Mouse (Mus musculus) neural tube, embryonic 10.5 days (tissue): ENCODE measurements around the gene Gm28044.
"Not testable (repeated sequence)": the region's sequence is repeated elsewhere in the genome, so short reads cannot be mapped to it uniquely, and the experiment has no call there.

Experiments
- DNase-seq: peaks from one replicate; pipeline ENCODE4 v3.0.0-alpha.2; 2017; ENCODE audit warnings: low spot score; ENCODE audit errors: extremely low spot score

Gm28044 gene

GRCm38 (mm10) chr13:67360131-67360744 is at the start of gene Gm28044, which contains the start of gene Zfp953:
TSS of gene Gm28044 (minus strand) at chr13:67360536.
TSS of gene Zfp953 (minus strand) at chr13:67360605.
- DNase-seq: peak; percentile 84

DNA sequence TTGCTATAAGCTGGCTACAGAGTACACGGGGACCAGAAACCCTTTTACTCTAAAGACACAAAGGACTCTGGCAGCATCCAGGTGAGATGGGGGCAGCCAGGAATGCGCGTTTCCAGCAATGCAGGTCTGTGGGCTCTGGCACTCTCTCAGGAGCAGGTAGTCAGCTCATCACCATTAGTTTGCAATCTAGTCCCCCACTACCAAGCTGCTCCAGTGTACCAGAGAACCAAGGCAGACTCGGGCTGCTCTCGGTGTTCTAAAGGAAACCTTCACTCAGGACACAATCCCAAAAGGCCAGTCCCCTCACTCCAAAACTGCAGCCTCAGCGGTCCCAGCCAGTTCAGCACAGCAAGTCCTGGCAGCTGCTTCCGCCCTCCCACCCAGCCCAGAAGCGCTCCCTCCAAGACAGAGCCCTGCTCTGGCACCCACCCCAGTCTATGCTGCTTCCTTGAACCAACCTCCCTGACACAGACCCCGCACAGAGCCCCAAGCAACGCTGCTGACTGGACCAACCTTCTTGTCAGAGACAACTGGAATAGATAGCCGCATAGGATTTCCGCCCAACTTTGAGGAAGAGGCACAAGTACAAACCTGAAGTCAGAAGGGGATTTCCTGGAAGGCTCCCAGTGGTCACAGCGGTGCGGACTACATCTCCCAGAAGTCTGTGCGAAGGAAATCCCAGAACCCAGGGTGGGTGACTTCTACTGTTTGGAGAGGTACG is 39.0 kb upstream of the Gm28044 start, which contains the start of gene Zfp429:
TSS of gene Zfp429 (minus strand) at position 637 of the 721 bp plus-strand sequence.
- peak; percentile 62 for DNase-seq

DNA sequence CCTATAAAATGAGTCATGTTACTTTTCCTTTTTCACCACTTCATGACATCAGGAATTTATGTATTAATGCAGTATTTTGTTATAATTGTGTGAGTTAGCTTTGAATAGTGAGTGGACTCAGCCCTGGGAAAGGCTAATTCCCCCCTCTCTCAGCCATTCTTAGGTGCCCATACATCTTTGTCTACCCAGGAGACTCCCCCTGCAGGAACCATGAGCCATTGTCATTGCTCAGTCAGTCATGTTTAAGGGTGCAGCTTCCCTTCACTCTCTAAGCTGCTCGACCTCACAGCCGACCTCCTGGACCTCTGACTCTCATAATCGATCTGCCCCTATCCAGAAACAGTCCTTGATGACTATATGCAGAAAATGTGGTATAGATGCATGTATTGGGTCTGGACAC is 15.9 kb upstream of the Gm28044 start:
- not testable (repeated sequence) for DNase-seq

- DNase-seq: peak; percentile 50
These were observed 14.9 kb upstream of the Gm28044 start, which contains the start of the genes Gm28041 and Zfp456 for GRCm38 (mm10) chr13:67375050-67375911. TSS of gene Gm28041 (minus strand) at chr13:67375733. TSS of gene Zfp456 (minus strand) at chr13:67375810.

GRCm38 (mm10) chr13:67351854-67352253 is 8.5 kb downstream of the Gm28044 start:
- no peak for DNase-seq

GRCm38 (mm10) chr13:67343422-67343821 is 16.9 kb downstream of the Gm28044 start:
- DNase-seq: no peak

- peak; percentile 15 for DNase-seq
These were observed 27.5 kb downstream of the Gm28044 start for GRCm38 (mm10) chr13:67332877-67333276.

DNA sequence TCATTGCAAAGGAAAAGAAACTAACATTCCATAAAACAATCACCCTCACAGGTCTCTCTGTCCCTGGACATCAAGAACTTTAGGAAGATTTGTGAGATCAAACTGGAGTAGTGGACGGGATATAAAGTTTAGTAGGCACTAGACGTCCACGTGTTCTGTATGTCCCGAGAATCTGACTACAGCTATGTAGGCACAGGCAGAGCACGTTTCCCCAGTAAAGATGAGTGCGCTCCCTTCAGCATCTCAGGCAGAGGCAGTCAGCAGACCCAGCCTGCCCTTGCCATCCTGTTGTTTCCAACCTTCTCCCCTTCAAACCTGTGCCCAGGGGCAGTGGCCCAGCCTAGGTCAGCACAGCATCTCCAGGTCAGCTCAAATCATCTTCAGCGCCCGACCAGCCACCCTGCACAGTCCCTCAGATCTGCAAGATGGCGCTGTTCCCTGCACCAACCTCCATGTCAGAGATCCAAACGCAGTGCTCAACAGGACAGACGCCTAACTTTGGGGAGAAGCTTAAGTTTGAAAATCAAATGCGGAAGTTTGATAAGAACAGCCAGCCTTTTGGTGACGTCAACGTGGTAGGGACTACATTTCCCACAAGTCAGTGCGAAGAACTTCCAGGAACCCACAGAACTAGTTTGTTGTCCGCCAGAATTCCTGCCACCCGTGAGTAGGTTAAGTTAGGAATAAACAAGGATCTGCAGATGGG is 28.2 kb downstream of the Gm28044 start, which contains the start of gene Zfp595:
TSS of gene Zfp595 (minus strand) at position 552 of the 706 bp plus-strand sequence.
- DNase-seq: peak; percentile 65

- no peak for DNase-seq
These were observed 53.6 kb downstream of the Gm28044 start for GRCm38 (mm10) chr13:67306718-67307117.

GRCm38 (mm10) chr13:67305822-67306672 is 54.3 kb downstream of the Gm28044 start, which contains the start of gene Zfp457:
TSS of gene Zfp457 (minus strand) at chr13:67306485.
- DNase-seq: peak; percentile 72

DNA sequence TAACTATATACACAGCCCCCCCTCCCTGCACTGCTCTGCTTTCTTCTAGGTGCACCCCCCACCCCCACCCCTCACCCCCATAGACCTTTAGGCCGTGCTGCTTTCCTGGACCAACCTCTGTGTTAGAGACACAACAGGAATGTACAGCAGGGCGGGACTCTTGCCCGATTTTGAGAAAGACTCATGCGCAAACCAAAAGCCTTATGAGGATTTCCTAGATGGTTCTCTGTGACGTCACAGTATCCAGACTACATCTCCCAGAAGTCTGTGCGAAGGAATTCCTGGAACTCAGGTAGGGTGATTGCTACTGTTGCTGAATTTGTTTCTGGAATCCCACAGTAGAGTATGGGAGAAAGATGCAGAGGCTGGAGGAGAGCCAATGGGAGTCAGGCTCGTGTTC is 82.0 kb downstream of the Gm28044 start, which contains the start of gene Zfp458:
TSS of gene Zfp458 (minus strand) at position 153 of the 400 bp plus-strand sequence.
- DNase-seq: no peak

DNA sequence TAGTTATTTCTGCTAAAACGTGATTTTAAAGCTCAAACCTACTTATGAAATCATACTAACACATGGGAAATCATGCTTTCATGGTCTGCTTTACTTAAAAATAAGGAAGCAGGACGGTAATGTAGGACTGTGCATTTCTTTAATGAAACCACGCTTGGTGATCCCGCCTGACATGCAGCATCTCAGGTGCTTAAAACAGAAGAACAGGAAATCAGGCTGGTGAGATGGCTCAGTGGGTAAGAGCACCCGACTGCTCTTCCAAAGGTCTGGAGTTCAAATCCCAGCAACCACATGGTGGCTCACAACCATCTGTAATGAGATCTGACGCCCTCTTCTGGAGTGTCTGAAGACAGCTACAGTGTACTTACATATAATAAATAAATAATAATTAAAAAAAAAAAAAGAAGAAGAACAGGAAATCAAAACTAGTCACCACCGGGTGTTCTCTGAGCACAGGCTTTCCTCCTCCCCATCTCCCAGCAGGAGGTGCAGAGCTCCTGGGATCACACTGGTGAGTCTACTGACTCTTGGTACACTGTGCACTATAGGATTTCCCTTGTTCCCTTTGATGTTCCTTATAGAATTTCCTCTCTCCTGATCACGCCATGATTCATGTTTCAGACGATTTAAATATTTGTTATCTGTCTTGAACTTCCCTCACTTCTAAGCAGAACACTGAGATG is 90.8 kb downstream of the Gm28044 start:
- DNase-seq: not testable (repeated sequence)

DNA sequence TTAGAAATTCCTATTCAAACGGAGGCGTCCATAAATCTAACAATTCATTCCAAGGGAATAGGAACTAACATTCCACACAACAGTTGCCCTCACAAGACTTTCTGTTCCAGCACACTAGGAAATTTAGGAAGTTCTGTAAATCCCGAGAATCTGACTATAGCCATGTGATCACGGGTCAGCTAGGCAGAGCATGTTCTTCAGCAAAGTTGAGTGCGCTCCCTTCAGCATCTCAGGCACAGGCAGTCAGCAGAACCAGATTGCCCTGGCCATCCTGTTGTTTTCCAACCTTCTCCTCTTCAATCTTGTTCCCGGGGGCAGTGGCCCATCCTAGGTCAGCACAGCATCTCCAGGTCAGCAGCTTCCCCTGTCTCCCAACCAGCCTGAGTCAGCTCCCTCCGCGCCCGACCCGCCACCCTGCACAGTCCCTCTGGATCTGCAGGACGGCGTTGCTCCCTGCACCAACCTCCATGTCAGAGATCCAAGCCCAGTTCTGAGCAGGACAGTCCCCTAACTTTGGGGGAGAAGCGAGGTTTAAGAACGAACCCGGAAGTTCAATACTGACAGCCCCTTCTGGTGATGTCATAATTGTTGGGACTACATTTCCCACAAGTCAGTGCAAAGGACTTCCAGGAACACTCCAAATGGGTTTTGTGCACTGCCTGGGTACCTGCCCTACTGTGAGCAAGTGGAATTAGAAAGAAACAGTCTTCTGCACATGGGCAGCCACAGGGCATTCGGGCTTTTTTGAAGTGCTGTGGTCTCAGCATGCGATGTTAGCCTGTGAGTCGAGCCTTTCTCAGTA is 91.6 kb downstream of the Gm28044 start:
- peak; percentile 60 for DNase-seq
